Mouse (Mus musculus): ENCODE results near the gene Dnajc19.

DNA sequence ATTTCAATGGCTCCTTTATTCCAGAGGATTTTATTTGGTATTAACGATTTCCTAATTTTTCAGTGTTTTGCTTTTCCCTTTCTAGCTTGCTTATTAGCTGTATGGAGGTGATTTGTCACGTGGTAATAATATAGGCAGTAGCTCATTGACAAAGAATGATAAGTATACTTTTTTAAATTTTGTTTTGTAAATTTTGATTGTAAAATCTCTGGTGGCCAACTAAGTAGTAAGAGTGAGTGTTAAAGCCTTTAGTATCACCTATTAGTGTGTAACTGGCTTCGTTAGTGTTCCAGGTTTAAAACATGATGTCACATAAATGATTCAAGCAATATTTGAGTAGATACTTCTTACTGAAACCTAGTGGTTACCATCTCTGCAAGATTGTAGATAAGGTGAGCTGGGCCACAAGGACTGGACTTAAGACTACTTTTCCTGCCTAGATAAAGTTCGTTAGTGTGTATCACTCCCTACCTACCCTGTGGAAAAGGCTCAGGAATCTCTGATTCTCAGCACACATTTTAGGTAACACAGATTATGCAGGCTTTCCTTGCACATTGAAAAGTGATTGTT is 59.8 kb downstream of the Dnajc19 start:
- TF ChIP-seq MAFK (IDR thresholded peaks at IDR 0.05; ENCODE audit: borderline replicate concordance, low read depth, low read length) (no peak), CTCF (IDR thresholded peaks at IDR 0.05 in 2 of 3, conservative IDR thresholded peaks at IDR 0.05 in 1 of 3; ENCODE audit: control insufficient read depth in 1 of 3, insufficient read depth in 1 of 3, low read depth in 2 of 3, low read length in 3 of 3, poor library complexity in 1 of 3, severe bottlenecking in 1 of 3) (no peak), E2F4 (IDR thresholded peaks at IDR 0.05; ENCODE audit: borderline replicate concordance, low read depth, low read length) (no peak), POLR2AphosphoS5 (IDR thresholded peaks at IDR 0.05; ENCODE audit: borderline replicate concordance, low read depth, low read length) (no peak), CHD2 (IDR thresholded peaks at IDR 0.05; ENCODE audit: low read length) (no peak), SMC3 (IDR thresholded peaks at IDR 0.05; ENCODE audit: low read depth, low read length) (no peak), USF1 (IDR thresholded peaks at IDR 0.05; ENCODE audit: low read depth, low read length) (peak; percentile 66), UBTF (IDR thresholded peaks at IDR 0.05; ENCODE audit: borderline replicate concordance, insufficient read depth, low read depth, low read length) (no peak)
